Mouse (Mus musculus): ENCODE results near the gene Ugt1a1. TPM values are rescaled to one million over a fixed set of nuclear protein-coding genes. Genes with fewer than 3 reads are reported as not detected.

Ugt1a1 gene
- polyA plus RNA-seq, 1 experiment from 2014 or later: not detected

- H3K9ac ChIP-seq (replicated peaks): no peak overlapping the region
- H3K9me3 ChIP-seq: 0 out of 2 replicates have a peak, but pooled peaks cover 10% of the 10 kb centered on the region
- no peak overlapping the region for H3K4me2 ChIP-seq (replicated peaks)
- no peaks in the 10 kb centered on the region for H3K27me3 ChIP-seq
- no peak overlapping the region for H3K27ac ChIP-seq (replicated peaks)
- peaks cover 92% of the 10 kb centered on the region for H3K36me3 ChIP-seq
- no peak for ATAC-seq (ENCODE audit: low FRiP score, low read depth)
- 91% methylated on average over 5 of the region's 5 CpGs for WGBS
- H3K4me3 ChIP-seq: no peak overlapping the region
- no peaks in the 10 kb centered on the region for H3K4me1 ChIP-seq
These were observed 52.0 kb downstream of the Ugt1a1 start for GRCm38 (mm10) chr1:88263778-88264177.

GRCm38 (mm10) chr1:88264237-88264868, 52.6 kb downstream of the Ugt1a1 start:
- Histone ChIP-seq H3K9me3 (0 out of 2 replicates have a peak, but pooled peaks cover 7% of the 10 kb centered on the region), H3K4me3 (no peak overlapping the region), H3K27me3 (no peaks in the 10 kb centered on the region), H3K4me2 (replicated peaks) (no peak overlapping the region), H3K4me1 (no peaks in the 10 kb centered on the region), H3K9ac (replicated peaks) (no peak overlapping the region), H3K27ac (replicated peaks) (no peak overlapping the region), H3K36me3 (peaks cover 98% of the 10 kb centered on the region)
- WGBS: 90% methylated on average over 7 of the region's 7 CpGs
- no peak for ATAC-seq (ENCODE audit: low FRiP score, low read depth)

GRCm38 (mm10) chr1:88264869-88265240, 53.1 kb downstream of the Ugt1a1 start:
- Histone ChIP-seq H3K27me3 (no peaks in the 10 kb centered on the region), H3K4me3 (no peak overlapping the region), H3K27ac (replicated peaks) (no peak overlapping the region), H3K4me2 (replicated peaks) (no peak overlapping the region), H3K9ac (replicated peaks) (no peak overlapping the region), H3K9me3 (0 out of 2 replicates have a peak, but pooled peaks cover 3% of the 10 kb centered on the region), H3K4me1 (no peaks in the 10 kb centered on the region), H3K36me3 (peaks cover 98% of the 10 kb centered on the region)
- no peak for ATAC-seq (ENCODE audit: low FRiP score, low read depth)
- 80% methylated on average over 4 of the region's 4 CpGs for WGBS

GRCm38 (mm10) chr1:88266123-88266522, 54.4 kb downstream of the Ugt1a1 start:
- Histone ChIP-seq H3K4me2 (replicated peaks) (no peak overlapping the region), H3K27me3 (no peaks in the 10 kb centered on the region), H3K27ac (replicated peaks) (no peak overlapping the region), H3K4me1 (no peaks in the 10 kb centered on the region), H3K9me3 (no peaks in the 10 kb centered on the region), H3K9ac (replicated peaks) (no peak overlapping the region), H3K36me3 (peaks cover 88% of the 10 kb centered on the region), H3K4me3 (no peak overlapping the region)
- no peak for ATAC-seq (ENCODE audit: low FRiP score, low read depth)
- 89% methylated on average over 13 of the region's 13 CpGs for WGBS

- Histone ChIP-seq H3K4me1 (no peaks in the 10 kb centered on the region), H3K9ac (replicated peaks) (no peak overlapping the region), H3K4me2 (replicated peaks) (no peak overlapping the region), H3K36me3 (peaks cover 89% of the 10 kb centered on the region), H3K4me3 (no peak overlapping the region), H3K9me3 (no peaks in the 10 kb centered on the region), H3K27me3 (no peaks in the 10 kb centered on the region), H3K27ac (replicated peaks) (no peak overlapping the region)
- ATAC-seq (ENCODE audit: low FRiP score, low read depth): no peak
- WGBS: 95% methylated on average over 6 of the region's 6 CpGs
These were observed 55.7 kb downstream of the Ugt1a1 start for GRCm38 (mm10) chr1:88267489-88267888.

GRCm38 (mm10) chr1:88268070-88268469, 56.3 kb downstream of the Ugt1a1 start:
- Histone ChIP-seq H3K9ac (replicated peaks) (no peak overlapping the region), H3K4me2 (replicated peaks) (no peak overlapping the region), H3K4me3 (no peak overlapping the region), H3K27me3 (no peaks in the 10 kb centered on the region), H3K4me1 (no peaks in the 10 kb centered on the region), H3K27ac (replicated peaks) (no peak overlapping the region), H3K9me3 (no peaks in the 10 kb centered on the region), H3K36me3 (peaks cover 89% of the 10 kb centered on the region)
- 85% methylated on average over 6 of the region's 6 CpGs for WGBS
- no peak for ATAC-seq (ENCODE audit: low FRiP score, low read depth)

Other genes starting within 250 kb of the Ugt1a1 start
- 35.5 and 36.8 TPM in 2 replicates for gene Usp40, start 203.4 kb upstream of the Ugt1a1 start, polyA plus RNA-seq (2016; fragmentation: Nextera tagmentation; extraction: Ambion mirVana)
- gene Ugt1a10, start 156.6 kb upstream of the Ugt1a1 start, polyA plus RNA-seq (2016; fragmentation: Nextera tagmentation; extraction: Ambion mirVana): not detected in 2 replicates
- not detected in 2 replicates for gene Ugt1a9, start 141.2 kb upstream of the Ugt1a1 start, polyA plus RNA-seq (2016; fragmentation: Nextera tagmentation; extraction: Ambion mirVana)
- not detected in 2 replicates for gene Ugt1a8, start 124.1 kb upstream of the Ugt1a1 start, polyA plus RNA-seq (2016; fragmentation: Nextera tagmentation; extraction: Ambion mirVana)
- 0.90 and 1.2 TPM in 2 replicates for gene Ugt1a7c, start 116.9 kb upstream of the Ugt1a1 start, polyA plus RNA-seq (2016; fragmentation: Nextera tagmentation; extraction: Ambion mirVana)
- not detected in 2 replicates for gene Ugt1a6b, start 108.7 kb upstream of the Ugt1a1 start, polyA plus RNA-seq (2016; fragmentation: Nextera tagmentation; extraction: Ambion mirVana)
- gene Ugt1a6a, start 77.2 kb upstream of the Ugt1a1 start, polyA plus RNA-seq (2016; fragmentation: Nextera tagmentation; extraction: Ambion mirVana): 0.58 and 0.61 TPM in 2 replicates
- gene Ugt1a5, start 45.9 kb upstream of the Ugt1a1 start, polyA plus RNA-seq (2016; fragmentation: Nextera tagmentation; extraction: Ambion mirVana): not detected in 2 replicates
- 0.14 TPM in 1 of 2 replicates, not detected in the other for gene Ugt1a2, start 11.4 kb upstream of the Ugt1a1 start, polyA plus RNA-seq (2016; fragmentation: Nextera tagmentation; extraction: Ambion mirVana)
- gene Dnajb3, start 6.2 kb upstream of the Ugt1a1 start, polyA plus RNA-seq (2016; fragmentation: Nextera tagmentation; extraction: Ambion mirVana): 12.3 and 12.7 TPM in 2 replicates
- 1.1 and 1.6 TPM in 2 replicates for gene Mroh2a, start 15.0 kb downstream of the Ugt1a1 start, polyA plus RNA-seq (2016; fragmentation: Nextera tagmentation; extraction: Ambion mirVana)
- 189 and 190 TPM in 2 replicates for gene Hjurp, start 65.7 kb downstream of the Ugt1a1 start, polyA plus RNA-seq (2016; fragmentation: Nextera tagmentation; extraction: Ambion mirVana)
- not detected in 2 replicates for gene Trpm8, start 65.7 kb downstream of the Ugt1a1 start, polyA plus RNA-seq (2016; fragmentation: Nextera tagmentation; extraction: Ambion mirVana)
- gene Spp2, start 195.0 kb downstream of the Ugt1a1 start, polyA plus RNA-seq (2016; fragmentation: Nextera tagmentation; extraction: Ambion mirVana): 2.4 TPM in 1 of 2 replicates, not detected in the other